Mouse (Mus musculus): Measurements from ENCODE around the gene Fscn2. TPM values are rescaled to one million over a fixed set of nuclear protein-coding genes. Genes with fewer than 3 reads are reported as not detected.

The Fscn2 gene
- 0.41 and 0.47 TPM in 2 replicates for polyA plus RNA-seq (2015; fragmentation: Nextera tagmentation; extraction: Ambion mirVana)

- Histone ChIP-seq H3K27ac (replicated peaks) (no peak within 1 kb of the TSS), H3K9me3 (ENCODE audit: control insufficient read depth, low read length) (no peaks in the 10 kb centered on the region), H3K4me2 (replicated peaks; ENCODE audit: low read depth) (no peak within 1 kb of the TSS), H3K4me1 (replicated peaks; ENCODE audit: control insufficient read depth, insufficient read depth) (peaks cover 9% of the 10 kb centered on the region; the same call in 1 of the 2 replicates), H3K4me3 (ENCODE audit: low read depth, low read length) (no peak within 1 kb of the TSS), H3K36me3 (ENCODE audit: control insufficient read depth, insufficient read depth, low read length) (no peaks in the 10 kb centered on the region), H3K9ac (ENCODE audit: low read length) (no peak within 1 kb of the TSS), H3K27me3 (ENCODE audit: control insufficient read depth, insufficient read depth, low read length) (no peaks in the 10 kb centered on the region)
- 65% methylated on average over 10 of the region's 10 CpGs for WGBS
- TF ChIP-seq EP300 (optimal IDR thresholded peaks at IDR 0.05), result no peak
- TF ChIP-seq CTCF (IDR thresholded peaks at IDR 0.05; ENCODE audit: low read depth), result no peak
- ATAC-seq (ENCODE audit: low FRiP score, low TSS enrichment) (no peak), DNase-seq (ENCODE audit: low spot score) (no peak)
Observed at GRCm38 (mm10) chr11:120361295-120361694, at the start of gene Fscn2. Gene Fscn2 (plus strand): TSS chr11:120361534.

GRCm38 (mm10) chr11:120311561-120311960 lies 49.8 kb upstream of the Fscn2 start:
- Histone ChIP-seq H3K4me2 (replicated peaks; ENCODE audit: low read depth) (peak overlapping the region; percentile 72), H3K27ac (replicated peaks) (peak overlapping the region; percentile 82), H3K4me1 (replicated peaks; ENCODE audit: control insufficient read depth, insufficient read depth) (peaks cover 2% of the 10 kb centered on the region), H3K36me3 (ENCODE audit: control insufficient read depth, insufficient read depth, low read length) (no peaks in the 10 kb centered on the region), H3K27me3 (ENCODE audit: control insufficient read depth, insufficient read depth, low read length) (no peaks in the 10 kb centered on the region), H3K9me3 (ENCODE audit: control insufficient read depth, low read length) (no peaks in the 10 kb centered on the region), H3K9ac (ENCODE audit: low read length) (peak overlapping the region; percentile 72), H3K4me3 (ENCODE audit: low read depth, low read length) (peak overlapping the region; percentile 39)
- TF ChIP-seq EP300 (optimal IDR thresholded peaks at IDR 0.05) (no peak), CTCF (IDR thresholded peaks at IDR 0.05; ENCODE audit: low read depth) (no peak)
- peak; percentile 42 for DNase-seq (ENCODE audit: low spot score)
- WGBS, result 51% methylated on average over 10 of the region's 10 CpGs
- no peak for ATAC-seq (ENCODE audit: low FRiP score, low TSS enrichment)

DNA sequence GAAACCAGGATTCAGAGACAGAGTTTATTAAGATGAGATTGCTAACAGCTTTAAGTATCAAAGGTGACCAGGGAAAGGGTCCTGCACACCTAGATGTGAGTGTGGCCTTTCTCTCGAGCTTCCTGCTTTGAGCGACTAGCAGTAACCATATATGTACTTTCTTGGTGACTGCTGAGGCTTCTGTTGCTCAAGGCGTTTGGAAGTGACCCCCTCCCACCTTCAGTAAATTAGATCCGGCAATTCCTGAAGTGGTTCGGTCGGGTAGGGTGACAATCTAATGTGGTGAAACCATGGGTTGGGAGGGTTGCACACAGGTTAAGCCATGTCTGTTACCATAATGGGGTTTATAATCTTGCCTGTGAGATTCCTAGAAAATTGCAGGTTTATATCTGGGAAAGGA lies 49.3 kb upstream of the Fscn2 start:
- Histone ChIP-seq H3K4me3 (ENCODE audit: low read depth, low read length) (no peak overlapping the region), H3K36me3 (ENCODE audit: control insufficient read depth, insufficient read depth, low read length) (no peaks in the 10 kb centered on the region), H3K4me2 (replicated peaks; ENCODE audit: low read depth) (no peak overlapping the region), H3K27ac (replicated peaks) (no peak overlapping the region), H3K27me3 (ENCODE audit: control insufficient read depth, insufficient read depth, low read length) (no peaks in the 10 kb centered on the region), H3K4me1 (replicated peaks; ENCODE audit: control insufficient read depth, insufficient read depth) (peaks cover 2% of the 10 kb centered on the region), H3K9ac (ENCODE audit: low read length) (no peak overlapping the region), H3K9me3 (ENCODE audit: control insufficient read depth, low read length) (no peaks in the 10 kb centered on the region)
- peak; percentile 12 for DNase-seq (ENCODE audit: low spot score)
- WGBS, result 70% methylated on average over 6 of the region's 6 CpGs
- no peak for ATAC-seq (ENCODE audit: low FRiP score, low TSS enrichment)
- no peak for TF ChIP-seq CTCF (IDR thresholded peaks at IDR 0.05; ENCODE audit: low read depth)
- no peak for TF ChIP-seq EP300 (optimal IDR thresholded peaks at IDR 0.05)

DNA sequence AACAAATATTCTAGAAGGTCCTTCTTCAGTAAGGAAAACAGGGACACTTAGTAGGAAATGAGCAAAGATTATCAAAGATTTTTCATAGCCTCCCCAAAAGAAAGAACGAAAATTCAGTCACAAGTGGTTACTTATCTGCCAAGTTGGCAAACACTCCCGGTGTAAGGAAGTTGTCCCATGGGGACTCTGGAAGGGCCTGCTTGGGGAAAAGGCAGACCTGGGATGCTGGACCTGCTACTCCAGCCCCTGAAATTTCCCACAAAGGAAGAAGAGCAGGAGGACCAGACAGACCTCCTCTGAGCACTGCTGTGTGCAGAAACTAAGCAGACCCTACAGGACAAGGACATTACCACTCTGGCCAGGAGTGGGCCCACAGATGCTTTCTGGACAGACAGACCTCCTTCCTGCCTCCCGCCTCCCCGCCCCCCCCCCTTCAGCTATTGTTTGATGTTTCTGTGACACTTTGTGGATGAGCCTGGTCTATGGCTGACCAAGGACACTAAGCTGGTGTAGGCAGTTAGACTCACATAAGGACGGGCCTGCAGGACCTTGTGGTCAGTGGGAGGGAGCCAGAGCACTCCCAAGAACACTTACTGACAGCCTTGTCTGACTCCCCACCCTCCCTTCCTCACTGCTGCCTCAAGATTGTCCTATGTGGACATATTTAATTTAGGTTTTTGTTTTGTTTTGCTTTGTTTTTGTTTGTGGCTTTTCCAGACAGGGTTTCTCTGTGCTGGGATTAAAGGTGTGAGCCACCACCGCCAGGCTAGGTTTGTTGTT lies 47.2 kb upstream of the Fscn2 start:
- TF ChIP-seq EP300 (optimal IDR thresholded peaks at IDR 0.05) (no peak), CTCF (IDR thresholded peaks at IDR 0.05; ENCODE audit: low read depth) (no peak)
- H3K27ac ChIP-seq (replicated peaks), result no peak overlapping the region
- no peaks in the 10 kb centered on the region for H3K27me3 ChIP-seq (ENCODE audit: control insufficient read depth, insufficient read depth, low read length)
- H3K9ac ChIP-seq (ENCODE audit: low read length), result no peak overlapping the region
- no peak overlapping the region for H3K4me3 ChIP-seq (ENCODE audit: low read depth, low read length)
- ATAC-seq (ENCODE audit: low FRiP score, low TSS enrichment) (no peak), DNase-seq (ENCODE audit: low spot score) (peak; percentile 15)
- no peaks in the 10 kb centered on the region for H3K9me3 ChIP-seq (ENCODE audit: control insufficient read depth, low read length)
- peaks cover 2% of the 10 kb centered on the region for H3K4me1 ChIP-seq (replicated peaks; ENCODE audit: control insufficient read depth, insufficient read depth)
- WGBS, result 39% methylated on average over 6 of the region's 6 CpGs
- H3K36me3 ChIP-seq (ENCODE audit: control insufficient read depth, insufficient read depth, low read length), result no peaks in the 10 kb centered on the region
- no peak overlapping the region for H3K4me2 ChIP-seq (replicated peaks; ENCODE audit: low read depth)

DNA sequence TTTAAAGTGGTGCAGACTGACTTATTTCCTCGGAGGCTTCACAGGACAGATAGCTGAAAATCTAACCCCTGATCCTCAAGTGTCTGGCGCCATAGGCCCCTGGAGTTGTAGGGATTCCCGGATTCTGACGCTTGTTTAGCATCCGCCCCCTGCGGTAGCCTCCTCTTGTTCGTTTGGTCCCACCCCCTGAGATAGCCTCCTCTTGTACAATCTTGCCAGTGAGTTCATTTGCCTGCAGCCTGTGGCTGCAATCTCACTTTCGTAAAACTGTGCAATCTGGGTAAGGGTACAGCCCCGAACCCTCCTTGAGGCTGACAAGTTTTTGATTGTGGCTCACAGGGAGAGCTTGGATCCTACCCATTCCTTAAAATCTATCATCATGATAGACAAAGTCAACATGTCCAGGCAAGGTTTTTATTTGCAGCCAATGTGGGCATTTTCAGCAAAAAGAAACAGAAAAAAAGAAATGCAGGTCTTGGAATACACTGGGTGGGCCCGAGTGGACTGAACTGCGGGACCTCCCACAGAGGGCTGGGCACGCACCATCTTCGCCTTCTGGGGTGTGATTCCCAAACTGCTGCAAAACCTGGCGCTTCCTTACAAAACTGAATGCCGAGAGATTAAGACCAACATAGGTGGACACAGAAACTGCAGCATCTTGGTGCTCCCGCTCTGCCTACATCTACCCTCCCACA lies 46.5 kb upstream of the Fscn2 start:
- 50% methylated on average over 16 of the region's 16 CpGs for WGBS
- Histone ChIP-seq H3K36me3 (ENCODE audit: control insufficient read depth, insufficient read depth, low read length) (no peaks in the 10 kb centered on the region), H3K4me1 (replicated peaks; ENCODE audit: control insufficient read depth, insufficient read depth) (peaks cover 2% of the 10 kb centered on the region), H3K4me2 (replicated peaks; ENCODE audit: low read depth) (peak overlapping the region; percentile 87), H3K4me3 (ENCODE audit: low read depth, low read length) (no peak overlapping the region), H3K9ac (ENCODE audit: low read length) (no peak overlapping the region), H3K9me3 (ENCODE audit: control insufficient read depth, low read length) (no peaks in the 10 kb centered on the region), H3K27ac (replicated peaks) (peak overlapping the region; percentile 98), H3K27me3 (ENCODE audit: control insufficient read depth, insufficient read depth, low read length) (no peaks in the 10 kb centered on the region)
- ATAC-seq (ENCODE audit: low FRiP score, low TSS enrichment), result no peak
- peak; percentile 29 for DNase-seq (ENCODE audit: low spot score)
- TF ChIP-seq EP300 (optimal IDR thresholded peaks at IDR 0.05) (no peak), CTCF (IDR thresholded peaks at IDR 0.05; ENCODE audit: low read depth) (no peak)

DNA sequence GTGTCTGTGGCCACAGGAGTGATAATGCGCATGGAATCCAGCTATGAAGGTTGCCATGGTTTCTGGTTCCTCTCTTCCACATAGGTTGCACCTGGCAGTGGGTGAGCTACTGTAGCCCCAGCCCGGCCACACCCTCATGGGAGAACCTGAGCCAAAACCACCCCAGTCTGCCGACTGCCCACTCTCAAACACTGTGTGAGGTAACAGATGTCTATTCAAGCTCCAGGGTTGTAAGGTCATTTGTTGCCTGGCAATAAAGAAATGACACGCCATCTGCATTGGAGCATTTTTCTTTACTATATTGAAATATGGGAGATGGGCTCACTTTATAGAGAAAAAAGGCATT lies 45.9 kb upstream of the Fscn2 start:
- Histone ChIP-seq H3K36me3 (ENCODE audit: control insufficient read depth, insufficient read depth, low read length) (no peaks in the 10 kb centered on the region), H3K27me3 (ENCODE audit: control insufficient read depth, insufficient read depth, low read length) (no peaks in the 10 kb centered on the region), H3K27ac (replicated peaks) (peak overlapping the region; percentile 98), H3K4me1 (replicated peaks; ENCODE audit: control insufficient read depth, insufficient read depth) (peaks cover 2% of the 10 kb centered on the region), H3K4me2 (replicated peaks; ENCODE audit: low read depth) (peak overlapping the region; percentile 87), H3K9me3 (ENCODE audit: control insufficient read depth, low read length) (no peaks in the 10 kb centered on the region), H3K9ac (ENCODE audit: low read length) (peak overlapping the region; percentile 24; the same call in 1 of the 2 replicates), H3K4me3 (ENCODE audit: low read depth, low read length) (peak overlapping the region; percentile 47; the same call in 1 of the 2 replicates)
- 21% methylated on average over 4 of the region's 4 CpGs for WGBS
- no peak for TF ChIP-seq CTCF (IDR thresholded peaks at IDR 0.05; ENCODE audit: low read depth)
- TF ChIP-seq EP300 (optimal IDR thresholded peaks at IDR 0.05), result no peak
- ATAC-seq (ENCODE audit: low FRiP score, low TSS enrichment) (peak; percentile 32; the same call in 1 of the 2 replicates), DNase-seq (ENCODE audit: low spot score) (peak; percentile 55)

Data from stomach, postnatal 0 days (tissue).